Mouse (Mus musculus) induced T-regulatory cell, adult 2 months (primary cell): ENCODE data around the gene Rfc4.

Source experiments
- DNase-seq: peaks from one replicate; pipeline ENCODE4 v3.0.0-alpha.2; 2012; ENCODE audit warnings: low read depth

The Rfc4 gene

DNA sequence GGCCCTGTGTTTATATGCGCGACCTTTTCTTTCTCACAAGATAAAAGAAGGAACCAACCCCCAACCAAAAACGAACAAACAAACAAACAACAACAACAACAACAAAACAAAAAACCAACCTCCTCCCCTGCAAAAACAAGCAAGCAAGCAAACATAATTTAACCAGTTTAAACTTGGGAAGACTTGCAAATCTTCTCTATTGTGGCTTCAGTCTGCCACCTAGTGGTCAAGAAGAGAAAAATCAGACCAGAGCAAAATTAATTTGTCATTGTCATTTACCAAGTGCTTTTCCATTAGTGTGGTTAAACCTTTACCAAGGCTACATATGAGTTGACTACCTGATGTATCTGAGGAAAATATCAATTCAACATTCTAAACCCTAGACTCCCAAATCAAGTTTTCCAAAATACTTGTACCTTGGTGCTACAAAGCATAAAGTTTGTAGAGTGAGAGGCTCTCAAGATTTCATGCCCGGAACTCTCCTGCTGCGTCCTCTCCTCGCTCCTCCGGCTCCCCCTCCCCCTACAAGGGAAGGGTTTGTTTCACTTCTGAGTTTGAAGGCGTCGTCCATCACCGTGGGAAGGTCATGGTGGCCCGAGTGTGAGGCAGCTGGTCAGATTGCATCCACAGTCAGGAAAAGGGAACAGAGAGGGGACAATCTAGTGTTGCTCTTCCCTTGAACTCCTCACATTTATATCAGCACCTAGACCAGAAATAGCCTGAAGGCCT lies 8.0 kb upstream of the Rfc4 start:
- peak; percentile 86 for DNase-seq

GRCm38 (mm10) chr16:23132336-23132735 lies 4.8 kb upstream of the Rfc4 start:
- DNase-seq, result no peak

- DNase-seq, result no peak
Observed at GRCm38 (mm10) chr16:23130303-23130702, 2.8 kb upstream of the Rfc4 start.

- DNase-seq, result no peak
Observed at GRCm38 (mm10) chr16:23127311-23127672, 245 bp downstream of the Rfc4 start.

DNA sequence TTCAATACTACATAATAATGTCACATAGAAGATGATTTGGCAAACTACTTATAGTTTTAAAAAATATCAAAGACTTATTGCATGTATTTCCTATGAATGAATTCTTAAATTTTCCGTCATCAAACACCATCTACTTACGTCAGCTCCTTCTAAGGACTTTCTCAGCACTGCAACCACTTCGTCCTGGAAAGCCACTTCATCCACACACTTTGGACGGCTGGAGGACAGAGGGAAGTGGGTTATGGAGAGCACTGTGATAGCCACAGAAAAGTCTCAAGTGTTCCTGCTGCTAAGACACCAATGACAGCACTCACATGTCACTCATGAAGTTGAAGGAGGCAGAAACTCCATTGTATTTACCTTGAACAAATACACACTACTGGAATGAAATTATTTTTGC lies 3.1 kb downstream of the Rfc4 start:
- DNase-seq, result no peak

GRCm38 (mm10) chr16:23123104-23123503 lies 4.4 kb downstream of the Rfc4 start:
- DNase-seq, result no peak

DNA sequence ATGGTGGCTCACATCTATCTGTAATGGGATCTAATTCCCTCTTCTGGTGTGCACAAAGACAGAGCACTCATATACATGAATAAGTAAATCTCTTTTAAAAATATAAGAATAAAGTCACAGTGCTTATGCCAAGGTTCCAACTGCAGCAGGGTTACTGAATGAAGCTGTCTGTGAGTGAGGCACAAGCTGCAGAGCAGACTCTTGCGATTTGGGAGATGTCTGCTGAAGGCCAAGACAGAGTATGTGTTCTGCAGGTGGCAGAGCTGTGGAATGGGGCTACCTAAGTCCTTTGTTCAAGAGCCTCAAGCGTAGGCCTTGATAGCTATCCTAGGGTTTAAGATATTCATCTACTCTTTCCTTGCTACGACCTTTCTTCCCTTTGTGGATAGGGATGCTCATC lies 5.1 kb downstream of the Rfc4 start:
- DNase-seq, result no peak

GRCm38 (mm10) chr16:23117173-23117572 lies 10.4 kb downstream of the Rfc4 start:
- DNase-seq, result no peak

- no peak for DNase-seq
Observed at GRCm38 (mm10) chr16:23115486-23115885, 12.1 kb downstream of the Rfc4 start.

DNA sequence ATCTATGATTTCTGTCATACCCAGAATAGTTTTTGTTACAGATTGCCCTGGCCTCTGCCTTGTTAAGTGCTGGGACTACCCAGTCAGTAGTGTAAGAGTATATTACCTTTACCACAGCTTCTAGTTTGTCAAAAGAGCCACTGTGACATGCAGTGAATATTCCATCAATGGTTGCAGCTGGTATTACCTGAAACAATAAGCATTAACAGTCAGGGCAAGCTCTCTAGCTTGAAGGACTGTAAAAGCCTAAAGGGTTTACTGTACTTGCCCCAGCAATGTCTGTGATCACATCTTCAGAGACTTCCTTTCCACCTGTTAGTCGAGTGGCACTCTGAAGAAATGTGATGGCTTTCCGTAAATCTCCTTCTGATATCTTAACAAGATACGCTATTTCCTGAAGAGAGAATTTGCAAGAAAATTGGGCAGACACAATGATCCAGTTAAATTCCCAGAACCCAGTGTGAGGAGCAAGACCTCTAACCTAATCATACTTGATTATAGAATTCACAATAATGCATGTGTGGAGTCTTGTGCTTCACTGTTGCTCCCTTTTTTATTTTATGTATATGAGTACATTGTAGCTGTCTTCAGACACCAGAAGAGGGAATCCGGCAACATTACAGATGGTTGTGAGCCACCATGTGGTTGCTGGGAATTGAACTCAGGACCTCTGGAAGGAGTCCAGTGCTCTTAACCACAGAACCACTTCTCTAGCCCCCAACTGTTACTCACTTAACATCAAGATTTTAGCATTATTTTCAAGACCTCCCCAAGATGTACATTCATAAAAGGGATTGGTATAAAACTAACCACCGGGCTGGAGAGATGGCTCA lies 13.0 kb downstream of the Rfc4 start:
- peak; percentile 39 for DNase-seq

DNA sequence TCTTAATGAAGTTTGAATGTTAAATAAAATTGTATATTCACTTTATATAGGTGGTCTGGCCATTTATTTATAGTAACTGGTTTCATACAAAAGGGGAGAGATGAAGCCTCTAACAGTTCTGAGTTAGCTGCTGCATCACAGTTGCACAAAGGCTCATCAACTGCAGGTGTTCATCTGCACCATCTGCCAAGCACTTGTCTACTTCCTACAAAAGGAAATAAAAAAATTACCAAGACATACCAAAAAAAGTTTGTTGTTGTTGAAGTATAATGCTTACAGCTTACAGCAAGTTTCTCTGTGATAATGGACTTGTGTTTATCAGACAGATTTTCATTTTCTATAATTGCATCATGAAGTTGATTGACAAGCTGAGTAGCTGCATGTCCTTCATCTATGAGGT lies 13.6 kb downstream of the Rfc4 start:
- DNase-seq, result no peak

GRCm38 (mm10) chr16:23112861-23113435 lies 14.6 kb downstream of the Rfc4 start:
- peak; percentile 34 for DNase-seq

GRCm38 (mm10) chr16:23112348-23112747 lies 15.2 kb downstream of the Rfc4 start:
- DNase-seq, result no peak

DNA sequence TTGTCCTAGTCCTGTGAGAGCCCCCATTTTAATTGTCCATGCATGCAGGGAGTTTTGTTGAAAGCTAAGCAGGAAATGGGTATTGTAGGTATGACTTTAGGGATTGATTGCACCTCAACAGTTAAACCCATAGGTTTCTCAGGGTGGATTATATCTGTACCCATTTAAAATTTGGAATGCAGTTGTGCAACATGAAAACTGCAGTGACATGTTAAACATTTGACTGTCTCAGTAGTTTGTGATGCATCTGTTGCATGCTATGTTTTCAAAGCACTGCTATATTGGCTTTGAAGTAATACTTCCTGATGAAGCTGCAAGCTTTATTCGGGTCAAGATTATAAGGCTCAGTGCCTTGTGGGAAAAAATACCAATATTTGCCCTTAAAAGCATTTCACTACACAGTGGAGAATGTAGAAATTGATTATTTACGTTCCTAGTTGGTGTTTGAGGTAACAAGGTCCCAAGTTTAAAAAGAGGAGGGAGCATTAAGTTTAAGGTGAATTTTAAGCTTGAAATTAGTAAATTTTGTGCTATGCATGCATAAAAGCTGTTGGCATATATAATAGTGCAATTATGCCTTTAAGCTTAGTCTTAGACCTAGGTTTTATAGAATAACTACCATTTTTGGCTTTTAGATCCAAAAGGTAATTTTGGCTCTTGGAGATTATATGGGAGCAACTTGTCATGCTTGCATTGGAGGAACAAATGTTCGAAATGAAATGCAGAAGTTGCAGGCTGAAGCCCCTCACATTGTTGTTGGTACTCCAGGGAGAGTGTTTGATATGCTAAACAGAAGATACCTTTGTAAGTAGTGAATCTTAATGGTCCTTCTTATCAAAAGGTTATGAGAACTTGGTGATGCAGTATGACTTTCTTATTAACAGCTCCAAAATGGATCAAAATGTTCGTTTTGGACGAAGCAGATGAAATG lies 17.9 kb downstream of the Rfc4 start:
- peak; percentile 37 for DNase-seq

DNA sequence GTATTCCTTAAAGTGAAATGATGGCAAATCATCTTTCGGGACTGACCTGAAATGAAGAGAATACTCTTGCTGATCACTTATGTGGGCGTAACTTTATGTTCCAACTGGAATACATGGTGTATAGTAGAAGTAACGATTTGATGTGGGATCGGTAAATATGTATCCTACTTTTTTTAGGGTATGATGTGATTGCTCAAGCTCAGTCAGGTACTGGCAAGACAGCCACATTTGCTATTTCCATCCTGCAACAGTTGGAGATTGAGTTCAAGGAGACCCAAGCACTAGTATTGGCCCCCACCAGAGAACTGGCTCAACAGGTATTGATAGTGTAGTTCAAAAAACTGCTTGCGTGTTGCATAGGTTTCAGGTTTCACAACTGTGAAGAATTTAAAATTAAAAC lies 18.6 kb downstream of the Rfc4 start:
- DNase-seq, result no peak

DNA sequence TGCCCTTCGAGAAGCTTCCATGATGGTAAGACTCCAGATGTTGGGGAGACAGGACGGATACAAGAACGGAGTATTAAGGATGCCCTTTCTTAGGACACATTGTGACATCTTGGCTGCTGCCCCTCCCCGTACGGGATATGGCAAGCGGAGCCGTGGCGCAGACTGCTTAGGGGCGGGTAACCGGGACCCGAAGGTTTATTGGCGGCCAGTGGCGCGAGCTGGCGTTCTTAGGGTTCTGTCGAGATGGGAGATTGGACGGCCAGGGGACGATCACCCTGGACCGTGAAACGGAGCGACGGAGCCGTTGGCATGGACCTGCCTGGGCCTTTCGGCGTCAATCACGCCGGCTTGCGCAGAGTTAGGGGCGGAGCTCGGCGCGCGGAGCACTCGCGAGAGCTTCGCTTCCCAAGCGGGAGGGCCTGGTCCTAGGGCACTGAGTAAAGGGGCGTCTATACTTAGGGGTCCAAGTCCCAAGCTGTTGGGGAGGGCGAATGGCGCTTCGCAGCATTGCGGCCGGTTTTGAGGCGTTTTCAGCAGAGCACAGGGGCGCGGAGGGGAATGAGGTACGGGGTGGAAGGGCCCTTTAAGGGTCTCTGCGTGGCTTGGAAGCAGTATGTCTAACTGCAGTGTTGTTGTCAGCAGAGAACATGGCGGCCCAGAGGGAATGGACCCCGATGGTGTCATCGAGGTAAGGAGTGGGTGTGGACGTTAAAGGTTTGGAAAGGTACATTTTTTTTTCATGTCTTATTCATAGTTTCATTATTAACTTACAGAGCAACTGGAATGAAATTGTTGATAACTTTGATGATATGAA lies 19.4 kb downstream of the Rfc4 start:
- peak; percentile 87 for DNase-seq

DNA sequence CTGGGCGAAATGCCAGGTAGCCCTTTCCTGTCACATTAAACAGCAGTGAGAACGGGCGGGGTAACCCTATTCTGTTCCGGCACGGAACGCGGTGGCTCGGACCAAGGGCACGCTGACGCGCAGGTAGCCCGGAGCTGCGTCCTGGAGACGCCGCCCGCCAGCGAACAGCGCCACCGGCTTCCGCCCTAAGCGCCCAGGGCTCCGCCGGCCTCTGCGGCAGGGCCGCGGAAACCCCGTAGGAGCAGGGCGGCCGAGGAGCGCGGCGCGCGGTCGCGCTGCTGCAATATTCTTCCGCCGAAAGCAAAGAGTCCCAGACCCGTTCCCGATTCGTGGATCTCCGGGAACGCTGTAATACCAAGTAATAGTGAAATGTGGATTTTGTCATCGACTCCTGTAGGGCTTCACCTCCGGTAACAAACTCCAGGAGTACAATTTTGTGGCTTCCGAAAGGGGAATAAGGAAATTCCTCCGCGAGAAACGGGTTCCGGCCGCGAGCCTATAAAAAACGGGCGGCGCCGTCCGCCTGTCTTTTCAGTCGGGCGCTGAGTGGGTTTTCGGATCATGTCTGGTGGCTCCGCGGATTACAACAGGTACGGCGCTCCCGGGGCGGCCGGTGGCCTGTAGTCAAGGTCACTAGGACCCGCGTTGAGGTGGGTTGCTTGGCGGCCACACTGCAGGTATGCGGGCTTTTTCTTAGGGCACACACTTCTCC lies 20.1 kb downstream of the Rfc4 start, which contains the start of gene Eif4a2:
Eif4a2 (plus strand) TSS at position 214 of the 712 bp plus-strand sequence.
- peak; percentile 96 for DNase-seq

DNA sequence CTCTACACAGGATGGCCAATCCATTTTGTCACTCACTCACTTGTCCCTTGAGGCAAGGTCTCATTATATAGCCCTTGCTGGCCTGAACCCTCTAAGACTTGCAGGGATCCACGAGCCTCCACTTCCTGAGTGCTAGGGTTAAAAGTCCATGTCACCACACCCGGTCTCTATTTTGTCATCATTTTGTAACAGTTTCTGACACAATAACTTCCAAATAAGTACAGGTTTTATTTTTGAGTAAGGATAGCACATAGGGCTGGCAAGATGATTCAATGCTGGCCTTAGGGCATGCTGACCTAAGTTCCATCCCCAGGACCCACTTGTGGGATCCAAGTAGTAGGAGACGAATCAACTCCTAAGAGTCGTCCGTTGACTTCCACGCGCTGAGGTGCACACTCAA lies 21.4 kb downstream of the Rfc4 start:
- DNase-seq, result peak; percentile 47

GRCm38 (mm10) chr16:23103841-23104240 lies 23.7 kb downstream of the Rfc4 start:
- DNase-seq, result peak; percentile 52

- DNase-seq, result peak; percentile 46
Observed at GRCm38 (mm10) chr16:23103038-23103745, 24.3 kb downstream of the Rfc4 start.
